Mouse (Mus musculus): ENCODE results near the gene Bcl9.

DNA sequence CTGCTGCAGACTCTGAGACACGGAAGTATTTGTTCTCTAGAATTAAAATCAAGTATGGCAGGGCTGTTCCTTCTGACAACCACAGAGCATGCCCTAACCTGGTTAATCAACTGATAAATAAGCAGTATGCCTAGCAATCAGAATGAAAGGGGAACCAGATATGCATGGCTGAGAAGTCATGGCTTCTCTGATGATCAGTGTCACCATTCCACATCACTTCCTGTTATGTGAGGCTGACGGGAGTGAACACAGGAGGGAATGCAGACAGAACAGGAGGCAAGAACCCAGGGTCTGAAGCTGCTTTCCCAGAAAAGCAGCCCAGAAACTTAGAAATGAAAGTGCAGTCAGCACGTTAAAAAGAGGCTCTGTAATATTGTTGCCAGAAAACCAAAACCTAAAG lies 91.2 kb downstream of the Bcl9 start:
- TF ChIP-seq CTCF (IDR thresholded peaks at IDR 0.05) (no peak), POLR2A (IDR thresholded peaks at IDR 0.05; ENCODE audit: insufficient read depth, low read depth, low read length) (no peak), EP300 (IDR thresholded peaks at IDR 0.05; ENCODE audit: insufficient read depth, low read depth, low read length) (no peak)

Data from heart, adult 2 months (tissue).